Mouse (Mus musculus): Measurements from ENCODE around the gene Matn1.

DNA sequence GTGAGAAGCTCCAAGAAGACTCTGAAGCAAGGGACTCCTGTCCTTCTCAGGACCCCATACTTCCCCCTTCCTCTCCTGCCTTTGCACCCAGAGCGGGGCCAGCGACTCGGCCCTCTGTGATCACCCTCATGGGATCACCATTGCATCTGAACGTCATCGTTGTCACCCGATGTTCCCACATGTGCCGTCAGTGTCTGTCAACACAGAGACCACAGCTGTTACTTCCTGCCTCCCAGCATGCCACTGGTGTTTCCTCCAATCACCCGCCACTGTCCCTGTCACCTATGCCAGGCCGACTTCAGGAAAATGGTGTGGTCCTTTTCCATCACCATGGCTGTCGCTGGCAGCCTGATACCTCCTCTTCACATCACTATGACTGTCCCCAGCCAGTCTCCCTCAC, 22.2 kb upstream of the Matn1 start:
- no peak for TF ChIP-seq GATA1 (IDR thresholded peaks at IDR 0.05; ENCODE audit: low read length)
- TF ChIP-seq TAL1 (IDR thresholded peaks at IDR 0.05; ENCODE audit: low read length): no peak
